Mouse (Mus musculus) kidney, postnatal 0 days (tissue): Measurements from ENCODE around the gene Pelp1. TPM values are rescaled to one million over a fixed set of nuclear protein-coding genes. Genes with fewer than 3 reads are reported as not detected.

ENCODE experiments used
- ATAC-seq: fragments of 200-750 bp; cut with Nextera tagmentation; replicated peaks from 2 replicates; pipeline ENCODE4 v1.8.0; 2017; ENCODE audit warnings: low read depth, moderate number of reproducible peaks, moderate TSS enrichment, moderate library complexity; ENCODE audit not compliant: low FRiP score
- DNase-seq: peaks from one replicate; pipeline ENCODE4 v3.0.0-alpha.2; 2016; ENCODE audit warnings: low spot score
- H3K27ac ChIP-seq: fragments of 300-500 bp; sonication (generic); 2 replicates; pipeline ENCODE4 v1.5.1; 2014; ENCODE audit warnings: mild to moderate bottlenecking
- H3K27me3 ChIP-seq: fragments of 300-500 bp; sonication (generic); 2 replicates; pipeline ENCODE4 v1.6.1; 2014; ENCODE audit warnings: low read length, mixed read lengths; ENCODE audit not compliant: insufficient read depth
- H3K36me3 ChIP-seq: fragments of 300-500 bp; sonication (generic); 2 replicates; pipeline ENCODE4 v1.6.1; 2014; ENCODE audit warnings: low read length, mixed read lengths; ENCODE audit not compliant: insufficient read depth
- H3K4me1 ChIP-seq: fragments of 300-500 bp; sonication (generic); replicated peaks from 2 replicates; pipeline ENCODE4 v1.6.1; 2014; ENCODE audit warnings: antibody characterized with exemption, low read length, mixed read lengths; ENCODE audit not compliant: insufficient read depth
- H3K4me2 ChIP-seq: fragments of 300-500 bp; sonication (generic); 2 replicates; pipeline ENCODE4 v1.6.1; 2014; ENCODE audit warnings: mild to moderate bottlenecking, low read length, moderate library complexity, mixed read lengths
- H3K4me3 ChIP-seq: fragments of 300-500 bp; sonication (generic); replicated peaks from 2 replicates; pipeline ENCODE4 v1.5.1; 2014; ENCODE audit warnings: low read depth, low read length
- H3K9ac ChIP-seq: fragments of 300-500 bp; sonication (generic); 2 replicates; pipeline ENCODE4 v1.6.1; 2014; ENCODE audit warnings: low read depth, low read length
- H3K9me3 ChIP-seq: fragments of 300-500 bp; sonication (generic); replicated peaks from 2 replicates; pipeline ENCODE4 v1.6.1; 2016; ENCODE audit warnings: low read length, inconsistent platforms, mixed read lengths
- CTCF ChIP-seq: IDR thresholded peaks from 2 replicates; pipeline ENCODE4 v1.5.1; 2016; ENCODE audit warnings: antibody characterized with exemption, low read depth, mild to moderate bottlenecking, moderate library complexity
- WGBS: fragments of 180-500 bp; shearing (Covaris S2); extraction: QIAGEN DNeasy Blood & Tissue Kit; methylation state at CpG from one replicate; pipeline ENCODE4 v1.1.7; 2014; 5-methylcytosine and 5-hydroxymethylcytosine counted together
- polyA plus RNA-seq: library from polyadenylated mRNA; unstranded; fragments of >200 nt; fragmentation: Nextera tagmentation; extraction: Ambion mirVana; gene quantifications from 2 replicates; pipeline ENCODE4 v1.2.1, GENCODE M21; 2015

Gene Pelp1
- polyA plus RNA-seq, 1 experiment from 2014 or later = 18.8 TPM

DNA sequence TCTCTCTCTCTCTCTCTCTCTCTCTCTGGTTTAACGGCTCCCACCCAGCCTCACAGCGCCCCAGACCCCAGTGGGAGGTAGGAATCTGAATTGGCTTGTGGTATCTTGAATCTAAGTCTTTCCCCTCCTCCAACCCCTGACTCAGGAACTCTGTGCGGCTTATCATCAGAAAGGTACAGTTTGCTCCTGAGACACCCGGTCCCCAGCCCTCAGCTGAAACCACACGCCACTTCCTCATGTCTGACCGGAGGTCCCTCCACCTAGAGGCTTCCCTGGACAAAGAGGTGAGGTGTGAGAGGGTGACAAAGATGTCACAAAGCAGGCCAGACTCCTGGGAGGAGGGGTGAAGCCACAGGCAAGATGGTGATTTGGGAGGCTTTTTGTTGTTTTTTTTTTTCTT is 27.6 kb upstream of the Pelp1 start:
- WGBS = 85% methylated on average over 6 of the region's 6 CpGs
- Histone ChIP-seq H3K27me3 (no peaks in the 10 kb centered on the region), H3K4me3 (no peak overlapping the region), H3K4me1 (peaks cover 9% of the 10 kb centered on the region; the same call in 1 of the 2 replicates), H3K36me3 (0 out of 2 replicates have a peak, but pooled peaks cover 25% of the 10 kb centered on the region), H3K9ac (no peak overlapping the region), H3K4me2 (no peak overlapping the region), H3K27ac (no peak overlapping the region), H3K9me3 (no peaks in the 10 kb centered on the region)
- ATAC-seq = no peak
- no peak for TF ChIP-seq CTCF
- DNase-seq = no peak

DNA sequence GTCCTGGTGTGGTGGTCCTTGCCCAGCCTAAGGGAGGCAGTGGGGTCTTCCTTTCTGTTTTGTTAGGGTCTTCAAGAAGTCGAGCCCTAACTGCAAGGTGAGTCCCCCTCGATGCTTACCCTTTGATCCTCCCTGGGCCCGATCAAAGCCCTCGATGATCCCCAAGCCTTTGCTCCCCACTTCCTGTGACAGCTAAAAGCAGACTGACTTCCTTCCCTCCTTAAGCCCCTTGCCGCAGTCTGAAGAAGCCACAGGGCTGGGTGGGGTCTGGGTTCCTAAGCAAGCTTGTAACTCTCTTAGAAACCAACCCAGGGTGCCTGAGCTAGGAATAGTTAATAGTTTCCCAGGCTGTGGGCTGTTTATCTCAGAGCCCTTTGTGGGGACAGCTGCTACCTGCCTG is 25.6 kb upstream of the Pelp1 start:
- Histone ChIP-seq H3K9ac (0 out of 2 replicates have a peak overlapping the region, but pooled peaks have one; percentile 13), H3K4me1 (peaks cover 9% of the 10 kb centered on the region; the same call in 1 of the 2 replicates), H3K4me2 (no peak overlapping the region), H3K9me3 (no peaks in the 10 kb centered on the region), H3K27me3 (no peaks in the 10 kb centered on the region), H3K36me3 (0 out of 2 replicates have a peak, but pooled peaks cover 25% of the 10 kb centered on the region), H3K4me3 (no peak overlapping the region), H3K27ac (no peak overlapping the region)
- WGBS = 61% methylated on average over 5 of the region's 5 CpGs
- no peak for TF ChIP-seq CTCF
- no peak for DNase-seq
- no peak for ATAC-seq

DNA sequence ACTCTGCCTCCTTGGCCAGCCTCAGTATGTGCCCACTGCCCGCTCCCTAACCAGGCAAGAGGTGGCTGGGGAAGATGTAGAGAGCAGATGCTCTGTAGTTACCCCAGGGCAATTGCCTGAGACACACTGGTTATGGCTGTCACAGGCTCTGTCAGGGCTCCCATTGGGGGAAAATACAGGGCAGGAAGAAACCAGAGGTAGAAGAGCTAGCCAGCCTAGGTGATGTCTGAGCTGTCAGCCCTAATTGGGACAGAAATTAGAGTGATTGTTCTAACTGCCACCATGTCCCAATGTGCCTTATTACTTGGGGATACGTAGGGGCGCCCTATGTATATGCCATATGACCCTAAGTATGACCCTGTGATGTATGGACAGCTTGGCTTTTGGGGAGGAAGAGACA is 24.1 kb upstream of the Pelp1 start:
- Histone ChIP-seq H3K9ac (no peak overlapping the region), H3K27ac (no peak overlapping the region), H3K4me3 (no peak overlapping the region), H3K27me3 (no peaks in the 10 kb centered on the region), H3K9me3 (no peaks in the 10 kb centered on the region), H3K36me3 (0 out of 2 replicates have a peak, but pooled peaks cover 14% of the 10 kb centered on the region), H3K4me2 (no peak overlapping the region), H3K4me1 (peaks cover 9% of the 10 kb centered on the region; the same call in 1 of the 2 replicates)
- WGBS = 91% methylated on average over 3 of the region's 3 CpGs
- DNase-seq (no peak), ATAC-seq (no peak)
- TF ChIP-seq CTCF = no peak

DNA sequence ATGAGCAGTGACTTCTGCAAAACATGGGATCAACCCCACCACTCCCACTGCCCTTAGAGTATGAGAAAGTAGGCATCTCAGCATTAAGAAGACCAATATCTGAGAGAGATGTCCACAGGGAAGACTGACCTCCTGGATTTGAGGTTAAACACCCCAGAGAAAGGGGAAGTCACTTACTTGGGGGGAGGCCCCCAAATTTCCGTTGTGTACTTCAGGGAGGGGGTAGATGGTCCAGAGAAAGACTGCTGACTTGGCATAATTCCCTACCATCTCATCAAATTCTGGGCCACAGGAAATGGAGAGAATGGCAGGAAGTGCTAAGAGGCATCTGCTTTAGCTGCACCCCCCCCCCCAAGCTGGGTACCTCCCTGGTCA is 23.7 kb upstream of the Pelp1 start:
- no peak overlapping the region for H3K4me3 ChIP-seq
- H3K27ac ChIP-seq = no peak overlapping the region
- 74% methylated on average over 1 of the region's 1 CpGs for WGBS
- TF ChIP-seq CTCF = no peak
- H3K27me3 ChIP-seq = no peaks in the 10 kb centered on the region
- ATAC-seq (no peak), DNase-seq (no peak)
- 0 out of 2 replicates have a peak, but pooled peaks cover 14% of the 10 kb centered on the region for H3K36me3 ChIP-seq
- no peaks in the 10 kb centered on the region for H3K9me3 ChIP-seq
- peaks cover 9% of the 10 kb centered on the region; the same call in 1 of the 2 replicates for H3K4me1 ChIP-seq
- no peak overlapping the region for H3K9ac ChIP-seq
- H3K4me2 ChIP-seq = peak overlapping the region; percentile 95; the same call in 1 of the 2 replicates

DNA sequence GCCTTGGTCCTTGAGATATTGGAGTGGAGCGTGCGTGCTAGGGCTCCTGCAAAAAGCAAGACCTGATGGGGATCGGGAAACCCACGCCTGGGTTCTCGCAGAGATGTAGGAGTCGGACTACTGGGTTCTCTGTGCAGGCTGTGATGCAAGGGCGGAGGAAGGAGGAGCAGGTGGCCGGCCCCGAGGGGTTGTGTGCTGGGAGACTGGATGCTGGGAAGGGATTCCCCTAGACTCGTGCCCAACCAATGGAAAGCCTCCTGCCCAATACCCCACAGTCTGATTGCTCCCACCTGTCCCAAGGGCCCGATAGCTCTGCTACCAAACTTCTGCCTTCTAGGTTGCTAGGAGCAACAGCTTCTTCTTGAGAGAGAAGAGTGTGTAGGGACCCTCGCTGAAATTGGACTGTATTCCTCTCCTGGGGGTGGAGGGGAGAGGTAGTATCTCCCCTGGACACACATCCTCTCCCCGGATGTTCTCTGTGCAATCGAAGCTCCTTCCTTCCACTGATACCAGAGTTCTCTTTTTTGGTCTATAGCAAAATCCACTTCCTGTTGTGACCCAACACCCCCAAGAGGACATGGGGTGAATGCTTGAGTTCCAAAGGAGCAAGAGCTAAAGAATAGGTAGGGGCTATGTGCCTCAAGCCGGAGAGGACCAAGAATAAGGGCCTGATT is 23.2 kb upstream of the Pelp1 start:
- peak; percentile 29 for DNase-seq
- Histone ChIP-seq H3K4me1 (peaks cover 9% of the 10 kb centered on the region; the same call in 1 of the 2 replicates), H3K9ac (peak overlapping the region; percentile 74), H3K36me3 (0 out of 2 replicates have a peak, but pooled peaks cover 11% of the 10 kb centered on the region), H3K4me3 (peak overlapping the region; percentile 79), H3K27me3 (no peaks in the 10 kb centered on the region), H3K9me3 (no peaks in the 10 kb centered on the region), H3K27ac (peak overlapping the region; percentile 51), H3K4me2 (peak overlapping the region; percentile 95)
- peak; percentile 14; the same call in 1 of the 2 replicates for ATAC-seq
- TF ChIP-seq CTCF = no peak
- 10% methylated on average over 15 of the region's 15 CpGs for WGBS

DNA sequence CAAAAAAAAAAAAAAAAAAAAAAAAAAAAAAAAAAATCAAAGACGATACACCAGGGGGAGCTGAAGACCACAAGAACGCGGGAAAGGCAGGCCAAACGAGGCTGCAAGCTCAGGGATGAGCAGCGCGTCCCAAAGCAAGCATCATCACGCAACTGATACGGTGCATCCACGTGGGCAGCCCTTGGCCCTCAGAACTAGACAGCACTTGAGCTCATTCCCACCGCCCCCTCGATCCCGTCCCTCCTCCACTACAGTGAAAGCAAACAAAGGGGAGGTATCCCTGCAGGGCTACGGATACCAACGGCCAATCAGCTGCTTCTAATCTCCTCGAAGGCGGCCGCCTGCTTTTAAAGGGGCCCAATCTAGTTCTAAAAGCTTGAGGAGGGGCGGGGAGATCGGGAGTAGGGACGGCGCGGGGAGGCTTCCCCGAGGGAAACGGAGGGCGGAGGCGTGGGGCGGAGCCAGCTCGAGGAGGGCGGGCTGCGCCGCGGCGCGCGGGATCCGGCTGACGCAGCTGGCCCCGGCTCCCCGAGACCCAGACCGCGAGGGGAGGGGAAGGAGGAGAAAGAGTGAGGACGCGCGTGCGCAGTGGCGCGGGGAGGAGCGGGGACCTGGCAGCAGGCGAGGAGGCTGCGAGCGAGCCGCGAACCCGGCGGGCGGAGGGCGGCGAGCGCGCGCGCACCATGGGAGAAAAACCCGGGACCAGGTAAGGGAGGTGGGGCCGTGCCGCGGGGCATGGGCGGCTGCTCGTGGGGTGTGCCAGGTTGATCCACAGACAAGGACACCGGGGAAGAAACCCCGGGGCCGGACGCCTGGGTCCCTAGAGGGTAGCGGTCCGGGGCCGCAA is 22.4 kb upstream of the Pelp1 start, which contains the start of gene Arrb2:
TSS of gene Arrb2 (plus strand) at position 588 of the 847 bp plus-strand sequence.
- peak; percentile 92 for ATAC-seq
- H3K4me3 ChIP-seq = peak within 1 kb of the TSS; percentile 79

More for the DNA sequence above, 22.4 kb upstream of the Pelp1 start, which contains the start of gene Arrb2:
- Histone ChIP-seq H3K4me1 (peaks cover 9% of the 10 kb centered on the region; the same call in 1 of the 2 replicates), H3K27me3 (no peaks in the 10 kb centered on the region), H3K4me2 (peak within 1 kb of the TSS; percentile 95), H3K9me3 (no peaks in the 10 kb centered on the region), H3K9ac (peak within 1 kb of the TSS; percentile 74), H3K36me3 (0 out of 2 replicates have a peak, but pooled peaks cover 8% of the 10 kb centered on the region), H3K27ac (peak within 1 kb of the TSS; percentile 51)
- under 1% methylated on average over 74 of the region's 75 CpGs for WGBS
- TF ChIP-seq CTCF = peak; percentile 73
- peak; percentile 99 for DNase-seq
